Mouse (Mus musculus): ENCODE results near the gene Psma5.
"Not testable (repeated sequence)": the region's sequence is repeated elsewhere in the genome, so short reads cannot be mapped to it uniquely, and the experiment has no call there.

DNA sequence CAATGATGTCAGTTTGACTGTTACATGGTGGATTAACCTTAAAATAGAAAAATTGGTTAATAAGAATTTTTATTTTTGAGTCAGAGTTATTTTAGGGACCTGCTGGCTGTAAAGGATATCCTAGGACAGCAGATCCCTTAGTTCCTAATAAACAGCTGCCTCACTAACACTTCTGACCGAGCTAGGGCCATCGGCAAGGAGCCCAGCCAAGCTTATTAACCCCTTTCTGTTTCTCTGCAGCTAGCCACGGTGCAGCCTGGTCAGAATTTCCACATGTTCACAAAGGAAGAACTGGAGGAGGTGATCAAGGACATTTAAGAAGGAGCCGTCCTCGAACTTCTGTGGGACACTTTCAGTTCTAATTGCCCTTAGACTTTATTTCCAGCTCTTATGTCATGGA is 22.8 kb downstream of the Psma5 start:
- not testable (repeated sequence) for TF ChIP-seq CTCF (IDR thresholded peaks at IDR 0.05; ENCODE audit: borderline replicate concordance, insufficient read depth, low read length); POLR2A (IDR thresholded peaks at IDR 0.05; ENCODE audit: low read depth, low read length)
